Mouse (Mus musculus): ENCODE results near the gene Stim2. TPM values are rescaled to one million over a fixed set of nuclear protein-coding genes. Genes with fewer than 3 reads are reported as not detected.

Stim2 gene
- polyA plus RNA-seq, 1 experiment from 2014 or later, result 16.9 TPM

- H3K27me3 ChIP-seq (ENCODE audit: control insufficient read depth, insufficient read depth, low read length), result no peaks in the 10 kb centered on the region
- no peak overlapping the region for H3K4me3 ChIP-seq (ENCODE audit: low read depth, low read length)
- DNase-seq (ENCODE audit: low spot score) (no peak), ATAC-seq (ENCODE audit: insufficient number of reproducible peaks, low FRiP score, low TSS enrichment, low read depth) (no peak)
- no peaks in the 10 kb centered on the region for H3K4me1 ChIP-seq (ENCODE audit: control insufficient read depth, insufficient read depth, low read length)
- no peaks in the 10 kb centered on the region for H3K9me3 ChIP-seq (ENCODE audit: control insufficient read depth, low read length)
- no peak overlapping the region for H3K27ac ChIP-seq (replicated peaks; ENCODE audit: low read depth, low read length)
- no peak overlapping the region for H3K4me2 ChIP-seq (ENCODE audit: low read depth, severe bottlenecking)
- H3K36me3 ChIP-seq (ENCODE audit: control insufficient read depth, insufficient read depth, low read length), result no peaks in the 10 kb centered on the region
- no peak overlapping the region for H3K9ac ChIP-seq (ENCODE audit: low read length)
- WGBS, result 83% methylated on average over 10 of the region's 10 CpGs
Measured at GRCm38 (mm10) chr5:54116538-54116937, 118.2 kb downstream of the Stim2 start.

- 89% methylated on average over 19 of the region's 19 CpGs for WGBS
- Histone ChIP-seq H3K4me1 (ENCODE audit: control insufficient read depth, insufficient read depth, low read length) (no peaks in the 10 kb centered on the region), H3K4me2 (ENCODE audit: low read depth, severe bottlenecking) (no peak overlapping the region), H3K27ac (replicated peaks; ENCODE audit: low read depth, low read length) (no peak overlapping the region), H3K4me3 (ENCODE audit: low read depth, low read length) (no peak overlapping the region), H3K36me3 (ENCODE audit: control insufficient read depth, insufficient read depth, low read length) (no peaks in the 10 kb centered on the region), H3K27me3 (ENCODE audit: control insufficient read depth, insufficient read depth, low read length) (no peaks in the 10 kb centered on the region), H3K9ac (ENCODE audit: low read length) (no peak overlapping the region), H3K9me3 (ENCODE audit: control insufficient read depth, low read length) (no peaks in the 10 kb centered on the region)
- DNase-seq (ENCODE audit: low spot score), result no peak
- ATAC-seq (ENCODE audit: insufficient number of reproducible peaks, low FRiP score, low TSS enrichment, low read depth), result no peak
Measured at GRCm38 (mm10) chr5:54118410-54119212, 120.3 kb downstream of the Stim2 start.

DNA sequence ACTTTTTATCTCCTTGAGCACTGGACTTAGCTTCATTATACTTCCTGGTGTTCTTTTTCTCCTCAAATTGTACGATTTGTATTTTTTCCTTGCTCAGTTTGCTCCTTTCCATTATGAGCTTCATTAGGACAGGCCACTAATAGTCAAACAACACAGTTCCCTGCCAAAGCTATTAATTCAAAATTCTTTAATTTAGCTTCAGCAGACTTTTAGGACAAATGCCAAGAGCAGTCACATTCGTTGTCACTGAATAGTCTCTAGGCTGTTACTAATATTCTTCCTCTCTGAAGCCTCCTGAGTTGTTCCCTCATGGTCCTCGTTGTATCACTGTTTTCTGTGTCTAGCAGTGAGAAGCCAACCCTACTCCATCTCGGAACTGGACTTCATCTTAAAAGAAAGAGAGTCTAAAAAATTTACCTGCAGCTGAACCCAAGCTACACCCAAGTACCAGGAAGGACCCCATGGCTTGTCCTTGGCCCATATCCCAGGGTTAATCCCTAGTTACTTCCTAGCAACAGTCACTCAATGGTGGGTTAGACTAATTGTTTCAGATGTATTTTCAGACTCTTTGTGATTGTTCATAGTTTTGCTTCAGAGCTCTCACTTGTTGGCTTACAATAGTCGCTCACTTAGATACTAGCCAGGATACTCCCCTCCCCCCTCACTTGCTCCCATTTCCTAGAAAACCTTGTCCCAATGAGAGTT lies 149.9 kb downstream of the Stim2 start:
- Histone ChIP-seq H3K4me3 (ENCODE audit: low read depth, low read length) (no peak overlapping the region), H3K27ac (replicated peaks; ENCODE audit: low read depth, low read length) (no peak overlapping the region), H3K9ac (ENCODE audit: low read length) (no peak overlapping the region), H3K36me3 (ENCODE audit: control insufficient read depth, insufficient read depth, low read length) (no peaks in the 10 kb centered on the region), H3K9me3 (ENCODE audit: control insufficient read depth, low read length) (no peaks in the 10 kb centered on the region), H3K4me2 (ENCODE audit: low read depth, severe bottlenecking) (no peak overlapping the region), H3K27me3 (ENCODE audit: control insufficient read depth, insufficient read depth, low read length) (no peaks in the 10 kb centered on the region), H3K4me1 (ENCODE audit: control insufficient read depth, insufficient read depth, low read length) (no peaks in the 10 kb centered on the region)
- ATAC-seq (ENCODE audit: insufficient number of reproducible peaks, low FRiP score, low TSS enrichment, low read depth) (no peak), DNase-seq (ENCODE audit: low spot score) (no peak)
- 86% methylated on average over 5 of the region's 5 CpGs for WGBS

DNA sequence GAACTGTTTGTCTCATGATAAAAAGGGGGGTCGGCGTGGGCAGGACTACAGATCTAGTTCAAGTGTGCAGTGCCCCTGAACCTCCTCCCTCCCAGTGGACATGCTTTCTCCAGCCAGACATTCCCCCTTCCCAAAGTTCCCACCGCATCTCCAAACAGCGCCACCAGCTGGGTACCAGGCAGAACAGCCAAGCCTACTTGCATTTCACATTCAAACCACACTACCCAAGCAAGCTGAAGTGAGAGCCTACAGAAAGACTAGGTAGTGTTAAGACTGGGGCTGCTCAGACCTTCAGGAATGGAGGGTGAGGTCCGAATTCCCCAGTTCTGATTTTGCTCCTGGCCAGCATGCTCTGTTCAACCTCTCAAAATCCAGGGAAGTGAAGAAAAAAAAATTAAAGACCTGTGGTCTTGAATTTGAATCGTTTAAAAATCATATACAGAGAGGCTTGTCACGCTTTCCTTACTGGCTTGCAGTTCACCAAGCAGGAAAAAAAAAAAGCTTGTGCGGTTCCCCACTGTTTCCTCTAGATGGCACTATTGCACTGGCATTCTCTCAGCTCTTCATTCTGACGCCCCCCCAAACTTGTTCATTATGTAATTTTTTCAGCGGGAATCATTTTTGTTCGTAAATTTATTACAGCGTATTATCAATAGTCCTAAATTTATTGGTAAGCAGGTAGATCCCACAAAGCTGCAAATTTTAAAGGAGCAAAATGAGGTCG lies 156.4 kb downstream of the Stim2 start:
- DNase-seq (ENCODE audit: low spot score) (peak; percentile 45), ATAC-seq (ENCODE audit: insufficient number of reproducible peaks, low FRiP score, low TSS enrichment, low read depth) (no peak)
- no peak overlapping the region for H3K27ac ChIP-seq (replicated peaks; ENCODE audit: low read depth, low read length)
- no peaks in the 10 kb centered on the region for H3K4me1 ChIP-seq (ENCODE audit: control insufficient read depth, insufficient read depth, low read length)
- H3K36me3 ChIP-seq (ENCODE audit: control insufficient read depth, insufficient read depth, low read length), result no peaks in the 10 kb centered on the region
- no peak overlapping the region for H3K9ac ChIP-seq (ENCODE audit: low read length)
- no peak overlapping the region for H3K4me2 ChIP-seq (ENCODE audit: low read depth, severe bottlenecking)
- no peaks in the 10 kb centered on the region for H3K27me3 ChIP-seq (ENCODE audit: control insufficient read depth, insufficient read depth, low read length)
- H3K9me3 ChIP-seq (ENCODE audit: control insufficient read depth, low read length), result no peaks in the 10 kb centered on the region
- 26% methylated on average over 13 of the region's 13 CpGs for WGBS
- H3K4me3 ChIP-seq (ENCODE audit: low read depth, low read length), result no peak overlapping the region

GRCm38 (mm10) chr5:54155227-54155776 lies 157.0 kb downstream of the Stim2 start:
- H3K9ac ChIP-seq (ENCODE audit: low read length), result no peak overlapping the region
- no peaks in the 10 kb centered on the region for H3K36me3 ChIP-seq (ENCODE audit: control insufficient read depth, insufficient read depth, low read length)
- H3K27me3 ChIP-seq (ENCODE audit: control insufficient read depth, insufficient read depth, low read length), result no peaks in the 10 kb centered on the region
- H3K4me2 ChIP-seq (ENCODE audit: low read depth, severe bottlenecking), result no peak overlapping the region
- DNase-seq (ENCODE audit: low spot score) (no peak), ATAC-seq (ENCODE audit: insufficient number of reproducible peaks, low FRiP score, low TSS enrichment, low read depth) (no peak)
- no peak overlapping the region for H3K27ac ChIP-seq (replicated peaks; ENCODE audit: low read depth, low read length)
- no peaks in the 10 kb centered on the region for H3K4me1 ChIP-seq (ENCODE audit: control insufficient read depth, insufficient read depth, low read length)
- no peaks in the 10 kb centered on the region for H3K9me3 ChIP-seq (ENCODE audit: control insufficient read depth, low read length)
- 72% methylated on average over 12 of the region's 12 CpGs for WGBS
- H3K4me3 ChIP-seq (ENCODE audit: low read depth, low read length), result no peak overlapping the region

DNA sequence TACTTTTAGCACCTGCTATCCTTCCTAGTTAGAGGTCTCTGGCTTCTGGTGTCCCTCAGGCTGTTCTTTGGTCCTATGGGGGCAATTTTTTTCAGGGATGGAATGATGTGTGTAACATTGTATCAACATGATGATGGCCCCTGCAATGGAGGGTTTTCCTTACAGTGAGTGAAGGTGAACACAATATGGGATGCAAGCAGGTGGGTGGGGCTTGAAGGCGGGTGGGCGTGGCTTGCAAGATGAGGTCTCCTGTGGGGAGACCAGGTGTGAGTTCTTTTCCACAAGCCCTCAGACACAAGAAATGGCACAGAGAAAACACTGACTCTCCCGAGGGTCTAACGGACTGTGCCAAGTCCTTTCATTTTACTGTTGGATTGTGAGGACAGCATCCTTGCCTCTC lies 157.6 kb downstream of the Stim2 start:
- Histone ChIP-seq H3K27ac (replicated peaks; ENCODE audit: low read depth, low read length) (no peak overlapping the region), H3K9ac (ENCODE audit: low read length) (no peak overlapping the region), H3K4me3 (ENCODE audit: low read depth, low read length) (no peak overlapping the region), H3K9me3 (ENCODE audit: control insufficient read depth, low read length) (no peaks in the 10 kb centered on the region), H3K4me1 (ENCODE audit: control insufficient read depth, insufficient read depth, low read length) (no peaks in the 10 kb centered on the region), H3K36me3 (ENCODE audit: control insufficient read depth, insufficient read depth, low read length) (no peaks in the 10 kb centered on the region), H3K27me3 (ENCODE audit: control insufficient read depth, insufficient read depth, low read length) (no peaks in the 10 kb centered on the region), H3K4me2 (ENCODE audit: low read depth, severe bottlenecking) (no peak overlapping the region)
- WGBS, result 86% methylated on average over 4 of the region's 4 CpGs
- ATAC-seq (ENCODE audit: insufficient number of reproducible peaks, low FRiP score, low TSS enrichment, low read depth) (no peak), DNase-seq (ENCODE audit: low spot score) (no peak)

DNA sequence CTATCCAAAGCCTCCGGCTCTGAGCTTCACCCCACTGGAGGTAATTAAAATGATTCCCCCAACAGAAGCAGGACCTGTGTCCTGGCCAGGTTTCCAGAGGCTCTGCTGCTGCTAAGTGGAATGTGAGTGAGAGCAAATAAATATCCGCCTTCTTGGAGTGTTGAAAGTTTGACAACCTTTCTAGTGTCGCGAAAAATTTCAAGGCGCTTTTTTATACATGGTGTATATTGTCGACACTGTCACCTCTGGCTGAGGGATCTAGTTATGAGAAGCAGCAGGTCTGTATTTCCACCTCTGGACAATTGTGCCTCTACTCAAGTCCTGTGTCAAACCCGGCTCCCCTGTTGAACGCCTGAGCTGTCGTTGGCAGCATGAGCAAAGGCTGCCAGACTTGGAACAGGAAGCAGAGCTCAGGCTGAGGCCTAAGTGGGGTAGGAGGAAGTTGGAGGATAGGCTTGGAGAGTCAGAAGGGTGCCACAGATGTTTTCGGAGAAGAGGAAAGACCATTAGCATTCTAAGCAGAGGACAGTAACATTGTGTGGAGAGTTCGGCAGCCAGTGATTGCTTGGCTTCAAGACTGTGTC lies 158.7 kb downstream of the Stim2 start:
- Histone ChIP-seq H3K27ac (replicated peaks; ENCODE audit: low read depth, low read length) (no peak overlapping the region), H3K27me3 (ENCODE audit: control insufficient read depth, insufficient read depth, low read length) (no peaks in the 10 kb centered on the region), H3K4me3 (ENCODE audit: low read depth, low read length) (no peak overlapping the region), H3K36me3 (ENCODE audit: control insufficient read depth, insufficient read depth, low read length) (no peaks in the 10 kb centered on the region), H3K4me1 (ENCODE audit: control insufficient read depth, insufficient read depth, low read length) (no peaks in the 10 kb centered on the region), H3K4me2 (ENCODE audit: low read depth, severe bottlenecking) (no peak overlapping the region), H3K9ac (ENCODE audit: low read length) (no peak overlapping the region), H3K9me3 (ENCODE audit: control insufficient read depth, low read length) (no peaks in the 10 kb centered on the region)
- 39% methylated on average over 11 of the region's 11 CpGs for WGBS
- ATAC-seq (ENCODE audit: insufficient number of reproducible peaks, low FRiP score, low TSS enrichment, low read depth), result peak; percentile 36; the same call in 1 of the 2 replicates
- peak; percentile 44 for DNase-seq (ENCODE audit: low spot score)

DNA sequence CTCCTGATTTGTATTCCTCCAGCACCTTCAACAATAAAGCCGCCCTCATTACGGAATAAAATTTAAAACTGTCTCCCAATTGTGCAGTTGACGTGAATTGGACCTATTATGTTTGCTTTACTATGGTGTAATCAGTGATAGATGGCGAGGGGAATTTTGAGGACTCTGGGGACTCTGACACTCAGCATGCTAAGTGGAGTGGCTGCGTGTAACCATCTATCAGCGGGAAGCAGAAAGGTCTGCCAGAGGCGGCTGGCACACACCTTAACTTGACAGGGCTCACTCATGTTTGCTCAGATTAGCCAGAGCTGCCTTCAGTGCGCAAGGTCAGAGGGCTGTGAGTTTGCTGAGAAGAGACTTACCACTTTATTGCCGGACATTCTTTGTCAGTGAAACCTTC lies 159.9 kb downstream of the Stim2 start:
- H3K9ac ChIP-seq (ENCODE audit: low read length), result no peak overlapping the region
- H3K27ac ChIP-seq (replicated peaks; ENCODE audit: low read depth, low read length), result no peak overlapping the region
- H3K4me3 ChIP-seq (ENCODE audit: low read depth, low read length), result no peak overlapping the region
- 0 out of 2 replicates have a peak, but pooled peaks have one; percentile 40 for ATAC-seq (ENCODE audit: insufficient number of reproducible peaks, low FRiP score, low TSS enrichment, low read depth)
- H3K27me3 ChIP-seq (ENCODE audit: control insufficient read depth, insufficient read depth, low read length), result no peaks in the 10 kb centered on the region
- H3K36me3 ChIP-seq (ENCODE audit: control insufficient read depth, insufficient read depth, low read length), result no peaks in the 10 kb centered on the region
- no peak overlapping the region for H3K4me2 ChIP-seq (ENCODE audit: low read depth, severe bottlenecking)
- H3K9me3 ChIP-seq (ENCODE audit: control insufficient read depth, low read length), result no peaks in the 10 kb centered on the region
- DNase-seq (ENCODE audit: low spot score), result peak; percentile 36
- 51% methylated on average over 9 of the region's 9 CpGs for WGBS
- no peaks in the 10 kb centered on the region for H3K4me1 ChIP-seq (ENCODE audit: control insufficient read depth, insufficient read depth, low read length)

All from limb, embryonic 11.5 days (tissue).